Mouse (Mus musculus): ENCODE measurements around the gene Fam243.

Gene Fam243

DNA sequence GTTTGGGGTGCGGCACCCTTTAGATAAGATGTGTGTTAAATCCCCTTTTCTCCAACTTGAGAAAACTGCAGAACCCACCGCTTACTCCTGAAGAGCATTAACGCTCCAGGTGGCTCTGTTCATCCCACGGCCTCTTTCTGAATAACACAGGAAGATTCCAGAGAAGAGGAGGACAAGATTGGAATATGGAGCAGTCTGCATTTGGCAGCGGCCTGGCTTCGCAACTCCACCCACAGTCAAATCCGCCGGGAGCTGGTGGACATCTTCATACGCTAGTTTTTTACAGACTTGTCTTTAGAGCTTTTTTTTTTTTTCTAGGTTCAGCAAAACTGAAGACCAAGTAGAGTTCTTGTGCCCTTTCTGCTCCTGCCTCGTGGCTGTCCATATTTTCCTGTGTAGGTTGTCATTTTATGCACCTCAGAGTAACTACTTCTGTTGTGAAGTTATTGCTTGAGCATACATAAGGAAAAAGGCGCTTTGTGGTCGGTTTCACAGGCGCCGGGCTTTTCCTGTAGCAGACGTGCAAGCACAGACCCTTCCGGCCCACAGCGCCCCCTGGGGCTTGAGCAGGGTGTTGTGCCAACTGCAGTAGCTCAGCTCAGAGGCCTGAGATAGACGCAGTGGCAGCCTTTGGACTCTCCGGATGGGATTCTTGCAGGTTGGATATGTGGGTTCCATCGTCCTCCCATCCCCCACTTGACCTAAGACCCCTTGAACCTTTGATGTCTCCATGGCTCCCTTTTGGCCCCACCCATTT lies 1.7 kb downstream of the Fam243 start:
- peak; percentile 43 for DNase-seq (ENCODE audit: extremely low spot score)

DNA sequence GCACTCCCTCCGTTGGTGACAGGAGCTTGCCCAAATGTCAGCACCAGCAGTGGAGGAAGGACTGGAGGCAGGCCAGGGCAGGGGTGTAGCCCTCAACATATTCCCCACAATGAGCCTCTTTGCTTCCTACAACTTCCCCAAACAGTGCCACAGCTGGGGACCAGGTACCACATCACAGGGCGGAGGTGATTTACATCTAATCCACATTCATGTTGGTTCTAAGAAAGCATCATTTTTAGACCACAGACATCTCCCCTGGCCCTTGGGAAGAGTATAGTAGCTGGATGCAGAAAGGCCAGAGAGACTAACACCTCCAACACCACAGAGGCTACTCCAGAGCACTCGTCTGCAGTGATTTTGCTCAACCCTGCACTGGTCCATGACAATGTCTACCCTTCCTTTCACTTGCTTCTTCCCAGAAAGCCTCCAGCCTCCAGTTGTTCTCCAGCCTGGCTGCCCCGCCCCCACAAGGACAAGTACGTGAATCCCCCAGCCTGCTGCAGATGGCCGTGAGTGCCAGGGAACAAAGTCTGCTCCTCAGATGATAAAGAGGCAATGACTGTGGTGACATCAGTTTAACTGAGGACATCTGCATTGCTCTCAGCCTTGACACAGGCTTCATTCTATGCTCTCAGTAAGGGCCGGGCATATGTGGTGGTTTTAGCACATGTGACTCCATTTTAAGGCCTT lies 5.0 kb downstream of the Fam243 start:
- DNase-seq (ENCODE audit: extremely low spot score), result no peak

DNA sequence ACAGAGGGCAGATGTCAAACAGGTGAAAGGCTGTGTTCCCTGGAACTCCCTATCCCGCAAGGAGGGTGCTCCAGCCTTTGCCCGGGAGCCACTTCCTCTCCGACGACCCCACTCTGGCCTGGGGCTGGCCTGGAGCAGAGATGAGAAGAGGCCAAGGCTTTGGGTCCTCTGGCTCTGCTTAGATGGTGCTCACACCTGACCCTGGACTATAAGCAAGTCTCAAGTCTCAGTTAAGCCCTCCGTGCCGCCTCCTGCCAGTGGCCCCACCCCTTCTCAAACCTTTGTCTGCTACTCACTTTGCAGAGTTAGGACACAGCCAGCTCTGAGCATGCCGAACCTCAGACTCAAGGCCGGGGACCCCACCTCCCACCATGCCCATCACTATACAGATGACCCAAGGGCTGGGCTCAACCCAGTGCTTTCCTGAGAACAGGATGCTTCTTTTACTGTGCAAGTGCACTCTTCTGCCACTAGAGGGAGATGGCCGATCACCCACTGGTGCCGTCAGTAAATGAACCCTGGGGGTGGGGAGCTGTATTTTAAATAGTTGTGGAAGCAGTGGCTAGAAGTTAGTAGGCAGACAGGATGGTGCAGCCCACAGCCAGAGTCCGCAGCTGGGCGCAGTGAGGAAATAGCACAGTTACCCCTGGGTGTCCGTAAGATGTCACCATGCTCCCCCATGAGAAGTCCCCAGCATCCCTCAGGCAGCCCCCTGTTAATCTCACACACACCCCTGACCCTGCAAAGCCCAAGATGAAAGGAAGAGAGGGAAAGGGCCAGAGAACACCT lies 7.1 kb downstream of the Fam243 start:
- peak; percentile 55 for DNase-seq (ENCODE audit: extremely low spot score)

DNA sequence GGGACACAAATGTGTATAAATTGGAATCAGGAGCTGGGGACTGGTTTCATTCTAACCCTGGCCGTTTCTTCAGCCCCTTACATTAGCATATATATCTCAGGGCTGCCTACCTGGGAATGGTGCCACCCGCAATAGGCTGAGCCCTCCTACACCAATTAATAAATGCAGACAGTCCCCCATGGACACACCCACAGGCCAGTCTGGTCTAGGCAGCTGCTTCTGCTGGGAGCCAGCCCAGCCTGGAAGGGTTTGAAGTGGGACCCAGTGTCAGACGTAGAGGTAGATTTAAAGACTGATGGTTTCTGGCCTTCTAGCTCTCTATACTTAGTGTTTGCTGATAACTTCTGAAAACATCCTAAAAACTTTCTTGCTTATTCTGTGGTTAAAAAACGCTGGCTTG lies 12.1 kb downstream of the Fam243 start:
- no peak for DNase-seq (ENCODE audit: extremely low spot score)

DNA sequence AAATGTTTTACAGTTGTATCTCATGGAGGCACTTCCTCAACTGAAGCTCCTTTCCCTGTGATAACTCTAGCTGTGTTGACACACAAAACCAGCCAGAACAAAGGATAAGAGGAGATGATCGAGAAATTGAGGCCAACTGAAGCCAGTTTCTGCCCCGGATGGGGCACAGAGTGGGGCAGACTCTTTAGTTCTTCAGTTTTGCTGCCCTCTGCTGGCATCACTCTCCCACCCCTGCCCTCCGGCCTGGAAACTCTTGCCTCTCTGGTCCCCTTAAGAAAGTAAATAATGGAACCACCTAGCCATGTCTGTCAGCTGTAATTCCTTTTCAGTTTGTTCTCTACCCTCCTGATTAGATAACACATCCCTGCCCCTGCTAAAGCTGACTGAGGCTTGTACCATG lies 13.3 kb downstream of the Fam243 start:
- DNase-seq (ENCODE audit: extremely low spot score), result no peak

DNA sequence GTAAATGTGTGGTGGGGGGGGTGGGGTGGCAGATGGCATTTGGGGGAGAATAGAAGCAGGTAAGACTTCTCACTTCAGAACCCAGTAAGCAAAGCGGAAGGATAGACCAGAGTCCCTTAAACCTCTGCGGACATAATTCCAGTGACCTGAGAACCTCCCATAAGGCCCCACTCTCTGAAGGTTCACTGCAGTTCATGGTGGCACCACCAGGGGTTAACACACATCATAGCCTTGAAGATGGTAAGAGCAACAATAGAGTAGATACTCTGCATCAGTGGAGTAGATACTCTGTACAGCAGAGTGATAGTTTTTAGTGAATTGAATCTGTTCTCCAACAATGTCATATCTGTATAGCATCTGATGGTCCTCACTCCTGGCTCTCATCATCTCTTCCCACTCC lies 15.7 kb downstream of the Fam243 start:
- no peak for DNase-seq (ENCODE audit: extremely low spot score)

DNA sequence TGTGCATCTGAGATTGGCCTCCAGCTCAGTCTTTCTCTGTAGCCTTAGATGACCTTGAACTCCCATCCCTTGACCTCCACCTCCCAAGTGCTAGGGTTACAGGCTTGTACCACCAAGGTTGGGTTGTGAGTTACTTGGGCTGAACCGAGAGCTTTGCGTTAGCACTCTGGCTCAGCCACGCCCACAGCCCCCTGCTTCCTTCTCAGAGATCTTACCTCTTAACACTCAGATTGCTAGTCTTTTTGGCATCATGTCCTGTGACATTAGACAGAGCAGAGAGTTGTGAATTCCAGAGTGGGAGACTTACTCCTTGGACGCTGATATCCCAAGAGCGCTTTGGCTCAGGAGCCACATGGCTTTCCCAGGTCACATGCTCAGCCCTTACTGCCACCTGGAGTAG lies 18.7 kb downstream of the Fam243 start:
- DNase-seq (ENCODE audit: extremely low spot score), result no peak

DNA sequence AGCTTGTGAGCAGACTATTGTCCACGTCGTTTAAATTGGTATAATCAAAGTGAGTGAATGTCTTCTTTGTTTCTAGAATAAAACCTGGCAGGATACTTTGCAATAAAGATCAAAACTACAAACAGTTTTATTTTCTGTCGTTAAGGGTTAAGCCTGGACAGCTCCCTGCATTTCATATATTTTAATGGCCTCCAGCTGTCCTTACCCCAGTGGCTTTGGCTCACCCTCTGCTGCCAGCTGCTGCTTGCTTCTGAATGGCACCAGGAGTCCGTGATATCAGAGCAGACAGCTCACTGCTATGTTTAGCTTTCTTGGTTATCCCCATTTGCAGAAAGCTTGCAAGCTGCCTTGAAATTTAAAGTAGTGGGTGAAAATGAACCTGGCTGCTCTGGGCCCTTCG lies 19.3 kb downstream of the Fam243 start:
- DNase-seq (ENCODE audit: extremely low spot score), result no peak

DNA sequence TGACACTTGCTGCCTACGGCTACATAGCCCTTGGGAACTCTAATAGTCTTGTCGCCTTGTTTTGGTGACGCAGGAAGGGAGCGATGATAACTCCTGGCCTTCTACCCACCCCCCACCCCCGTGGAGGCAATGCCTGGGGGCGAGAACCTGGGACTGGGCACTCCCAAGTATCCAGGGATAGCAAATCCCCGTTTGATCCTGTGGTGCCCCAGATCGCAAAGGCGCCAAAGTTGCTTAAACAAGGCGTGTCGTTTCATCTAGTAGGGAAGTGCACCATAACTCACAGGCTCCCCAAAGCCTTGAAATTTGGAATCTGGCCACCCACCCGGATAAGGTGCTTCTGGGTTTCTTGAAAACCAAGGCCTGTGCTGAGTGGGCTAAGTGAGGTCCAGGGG lies 19.8 kb downstream of the Fam243 start:
- no peak for DNase-seq (ENCODE audit: extremely low spot score)

DNA sequence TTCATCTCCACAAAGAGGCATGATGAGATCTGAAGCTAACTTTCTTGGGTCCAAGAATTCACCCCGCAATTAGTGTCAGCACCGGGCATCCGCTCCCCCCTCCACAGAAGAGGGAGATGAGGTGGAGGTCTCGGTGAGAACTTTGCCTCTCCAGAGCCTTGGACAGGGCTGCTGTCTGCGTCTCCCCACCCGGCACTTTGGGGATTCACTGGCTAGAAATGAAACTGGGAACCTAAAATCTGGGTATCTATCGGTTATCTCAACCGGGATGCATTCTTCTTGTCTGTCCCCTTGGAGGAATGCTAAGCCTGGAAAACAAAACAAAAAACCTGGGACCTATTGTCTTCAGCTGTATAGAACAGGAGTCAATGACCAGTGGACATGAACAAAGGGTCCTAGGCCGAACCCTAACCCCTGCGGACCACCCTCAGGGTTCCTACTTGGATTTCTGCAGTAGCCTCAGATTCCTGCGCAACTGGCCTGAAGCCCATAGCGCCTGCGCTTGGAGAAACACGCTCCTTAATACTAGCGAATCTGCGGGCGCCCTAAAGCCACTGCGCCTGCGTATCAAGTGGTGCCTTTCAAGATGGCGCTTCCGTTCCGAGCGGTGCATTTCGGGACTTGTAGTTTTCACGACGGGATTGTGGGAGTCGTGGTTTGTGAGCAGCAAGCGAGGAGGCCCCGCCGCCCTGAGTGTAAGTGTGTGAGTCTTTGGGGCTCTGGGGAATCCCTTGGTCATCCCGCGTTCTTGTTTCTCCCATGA lies 20.4 kb downstream of the Fam243 start, which contains the start of gene Smim11:
Gene Smim11 (plus strand): TSS at position 638 of the 763 bp plus-strand sequence.
- DNase-seq (ENCODE audit: extremely low spot score), result peak; percentile 95

DNA sequence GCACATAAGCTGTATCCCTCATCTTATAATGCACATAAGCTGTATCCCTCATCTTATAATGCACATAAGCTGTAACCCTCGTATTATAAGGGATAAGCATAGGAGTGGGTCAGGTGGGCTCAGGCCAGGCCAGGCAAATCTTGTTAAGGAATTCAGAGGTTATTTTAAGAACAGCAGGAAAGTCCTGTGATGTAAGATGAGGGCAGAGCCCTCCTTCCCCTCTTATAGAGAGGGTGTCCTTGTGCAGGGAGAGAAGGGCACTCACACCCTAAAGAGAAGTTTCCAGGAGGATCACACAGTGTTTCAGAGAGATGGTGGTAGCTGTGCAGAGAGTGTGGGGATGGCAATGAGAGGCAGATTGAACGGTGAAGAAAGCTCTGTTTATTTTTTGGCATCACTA lies 25.9 kb downstream of the Fam243 start:
- DNase-seq (ENCODE audit: extremely low spot score), result no peak

DNA sequence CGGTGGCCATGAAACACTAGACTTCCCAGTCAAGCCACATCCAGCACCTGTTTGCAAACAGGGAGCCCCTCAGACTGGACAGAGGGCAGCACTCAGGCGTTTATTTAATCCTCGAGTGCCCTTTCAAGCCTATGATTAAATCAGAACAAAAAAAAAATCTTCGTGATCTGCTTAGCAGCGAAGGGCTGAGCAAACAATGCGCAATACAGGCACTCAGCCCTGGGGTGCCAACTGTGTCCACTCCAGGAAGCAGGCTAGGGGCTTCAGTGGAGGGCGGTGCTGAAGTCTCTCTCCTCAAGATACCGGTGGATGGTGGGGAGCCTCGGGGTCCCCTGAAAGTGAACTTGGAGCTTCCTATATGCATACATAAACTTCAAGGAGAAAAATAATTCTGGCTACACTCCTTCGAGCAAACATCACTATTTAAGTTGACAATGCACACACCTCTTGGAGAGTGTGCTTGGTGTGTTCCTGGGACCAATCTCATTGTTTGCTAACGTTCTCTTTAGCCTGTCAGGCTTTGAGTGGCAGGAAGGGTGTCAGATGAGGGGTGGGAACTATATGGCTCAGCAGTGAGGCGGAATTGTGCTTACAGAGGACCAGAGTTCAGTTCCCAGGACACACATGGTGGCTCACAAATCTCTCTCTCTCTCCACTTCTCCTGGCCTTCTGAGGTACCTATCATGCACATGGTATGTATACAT lies 26.8 kb downstream of the Fam243 start:
- DNase-seq (ENCODE audit: extremely low spot score), result no peak

DNA sequence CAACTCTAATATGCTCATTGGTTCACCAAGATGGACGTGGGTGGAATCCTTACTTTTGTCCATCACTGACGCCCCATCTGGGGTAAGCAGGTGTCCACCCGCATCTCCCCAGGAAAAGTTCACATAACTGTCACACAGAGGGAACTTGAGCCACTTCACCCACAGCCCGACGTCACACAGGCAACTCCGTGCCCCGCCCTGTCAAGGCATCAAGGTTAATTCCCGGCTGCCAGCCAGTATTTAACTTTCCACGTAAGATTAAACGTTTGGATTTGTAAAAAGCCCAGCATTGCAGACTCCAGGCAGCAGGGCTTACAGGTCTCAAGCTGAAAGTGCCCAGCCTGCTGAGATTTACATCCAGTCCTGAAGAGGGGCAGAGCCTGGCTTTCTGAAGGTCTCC lies 29.1 kb downstream of the Fam243 start, which contains the start of gene Kcne2:
Gene Kcne2 (plus strand): TSS at position 289 of the 400 bp plus-strand sequence.
- no peak for DNase-seq (ENCODE audit: extremely low spot score)

DNA sequence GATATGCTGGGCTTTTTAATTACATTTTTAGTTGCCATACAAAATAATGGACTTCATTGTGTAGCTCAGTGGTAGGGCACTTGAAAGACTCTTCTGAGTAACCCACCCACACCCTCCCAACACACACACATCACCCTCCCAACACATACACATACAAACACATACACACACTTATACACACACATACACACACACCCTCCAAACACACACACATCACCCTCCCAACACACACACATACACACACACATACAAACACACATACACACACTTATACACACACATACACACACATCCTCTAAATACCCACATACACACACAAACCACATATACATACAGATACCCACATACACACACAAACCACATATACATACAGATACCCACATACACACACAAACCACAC lies 31.2 kb downstream of the Fam243 start:
- DNase-seq (ENCODE audit: extremely low spot score), result no peak

DNA sequence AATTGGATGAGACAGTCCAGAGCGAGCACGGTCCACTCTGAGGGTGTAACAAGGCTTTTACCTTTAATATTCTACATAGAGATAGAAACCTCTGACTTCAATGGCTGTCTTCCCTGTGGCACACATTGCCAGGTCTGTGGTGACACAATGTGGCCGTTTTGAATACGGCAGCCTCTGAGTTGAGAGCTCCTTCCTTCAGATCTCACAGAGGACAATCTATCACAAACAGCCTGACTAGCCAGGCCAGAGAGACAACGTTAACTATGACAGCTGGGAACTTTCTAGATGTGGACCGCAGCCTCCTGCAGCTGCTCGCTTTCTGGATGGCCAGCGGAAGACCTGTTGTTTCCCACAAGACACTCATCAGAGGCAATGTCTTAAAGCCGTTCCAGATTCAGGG lies 32.5 kb downstream of the Fam243 start:
- DNase-seq (ENCODE audit: extremely low spot score), result no peak

DNA sequence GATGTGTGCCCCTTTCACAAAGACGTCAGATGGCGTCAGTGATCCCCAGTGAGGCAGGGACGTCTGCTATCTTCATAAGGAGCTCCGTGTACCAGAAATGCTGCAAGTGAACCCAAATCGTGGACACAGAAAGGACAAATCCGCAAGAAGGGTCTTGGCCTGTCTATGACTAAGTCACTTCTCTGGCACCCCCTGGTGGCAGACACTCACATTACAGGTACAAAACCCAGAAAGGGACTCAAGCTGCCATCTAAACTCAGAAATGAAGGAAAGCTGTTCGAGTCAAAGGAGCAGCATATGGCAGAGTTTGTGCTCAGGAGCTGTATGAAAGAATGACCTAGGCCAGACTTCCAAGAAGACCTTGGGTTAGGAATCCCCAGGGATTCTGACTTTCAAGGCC lies 34.6 kb downstream of the Fam243 start:
- peak; percentile 87 for DNase-seq (ENCODE audit: extremely low spot score)

DNA sequence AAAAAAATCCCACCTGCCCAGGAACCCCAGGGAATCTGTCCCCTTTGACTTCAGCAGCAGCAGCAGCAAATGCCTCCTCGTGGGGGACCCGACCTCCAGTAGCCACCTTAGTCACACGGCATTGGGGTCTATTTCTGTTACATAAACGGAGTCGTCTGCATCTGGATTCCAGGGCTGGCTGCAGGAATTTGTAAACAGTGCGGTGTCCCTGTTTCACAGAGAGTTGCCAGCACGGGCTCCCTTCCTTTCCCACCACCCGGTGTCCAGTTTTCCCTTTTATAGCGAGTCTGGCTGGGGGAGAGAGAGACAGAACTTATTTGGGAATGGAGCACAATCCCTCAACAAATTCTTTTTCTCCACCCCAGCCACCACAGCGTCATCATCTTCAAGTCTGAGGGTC lies 36.2 kb downstream of the Fam243 start:
- no peak for DNase-seq (ENCODE audit: extremely low spot score)

DNA sequence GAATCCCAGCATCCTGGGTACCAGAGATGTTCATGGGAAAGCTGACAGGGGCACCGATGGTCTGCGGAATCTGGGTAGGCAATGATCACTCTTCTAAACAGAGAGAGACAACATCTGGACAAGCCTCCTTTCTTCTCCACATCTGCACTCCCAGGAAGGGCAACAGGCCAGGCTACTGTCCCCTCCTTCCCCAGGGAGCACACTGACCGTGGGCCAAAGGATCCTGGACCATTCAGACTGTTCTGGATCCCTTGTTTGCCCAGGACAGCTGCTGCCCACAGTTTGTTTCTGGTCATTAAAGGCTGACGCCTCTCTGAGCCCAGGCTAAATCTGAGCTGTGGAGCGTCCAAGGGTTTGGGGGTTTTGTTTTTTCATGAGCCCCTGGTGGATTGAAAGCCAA lies 38.6 kb downstream of the Fam243 start:
- DNase-seq (ENCODE audit: extremely low spot score), result no peak

DNA sequence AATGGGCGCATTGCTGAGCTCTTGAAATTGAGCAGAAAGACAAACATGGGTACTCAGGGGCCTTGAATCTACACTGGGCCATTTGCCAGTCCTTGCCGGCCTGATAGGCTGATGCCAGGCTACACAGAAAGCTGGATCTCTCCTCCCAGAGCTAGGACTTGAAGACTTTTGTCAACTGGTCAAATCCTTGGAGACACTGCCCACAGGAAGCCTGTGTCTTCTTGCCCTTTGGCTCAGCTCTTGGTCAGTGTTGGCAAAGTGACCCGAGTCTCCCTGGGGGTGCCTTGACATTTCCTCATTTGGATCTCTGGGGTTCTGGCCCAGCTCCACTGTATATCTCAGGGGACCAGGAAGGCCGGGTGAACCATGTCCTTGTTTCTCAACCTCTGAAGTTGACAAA lies 45.7 kb downstream of the Fam243 start:
- DNase-seq (ENCODE audit: extremely low spot score), result no peak

DNA sequence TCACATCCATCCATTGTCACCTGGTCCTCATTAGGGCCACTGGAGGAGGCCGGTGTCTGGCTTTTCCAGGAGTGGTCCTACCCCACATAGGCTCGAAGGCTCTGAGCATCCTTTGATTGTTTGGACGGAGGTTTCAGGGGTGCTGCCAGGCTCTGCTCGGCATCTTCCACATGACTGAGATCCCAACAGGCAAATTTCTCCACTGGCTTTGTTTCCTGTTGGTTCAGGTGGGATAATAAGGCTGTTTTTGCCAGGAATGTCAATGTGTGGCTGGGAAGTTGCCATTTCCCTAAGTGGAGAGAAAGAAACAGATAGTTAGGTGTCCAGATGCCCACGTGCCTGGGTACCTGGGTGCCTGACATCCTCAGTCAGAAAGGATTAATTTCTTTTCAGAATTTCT lies 46.7 kb downstream of the Fam243 start:
- DNase-seq (ENCODE audit: extremely low spot score), result no peak

Data from embryo, embryonic 9.5 days (tissue).